Comparison of ENCODE assay signal across 8 mouse cellular contexts in the genomic region with DNA sequence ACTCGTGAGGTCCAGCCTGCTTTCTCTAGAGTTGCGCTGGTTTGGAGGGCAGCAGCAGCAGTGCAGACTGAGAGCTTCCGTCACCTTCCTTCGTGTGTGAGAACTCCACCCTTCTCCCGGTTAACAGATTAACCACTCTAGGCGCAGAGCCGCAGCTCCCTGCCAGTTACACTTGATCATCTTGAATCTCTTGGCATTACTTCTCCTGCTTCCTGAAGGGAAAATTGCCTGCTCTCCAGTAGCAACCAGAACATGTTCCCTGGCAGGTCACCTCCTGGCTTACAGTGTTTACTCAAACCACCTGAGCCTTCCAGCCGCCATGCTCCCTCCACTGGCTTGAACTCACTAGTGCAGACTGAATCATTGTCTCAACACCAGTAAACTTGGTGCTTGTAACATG.
DNase-seq lines count a peak whose midpoint lies in the region; ATAC-seq lines count a peak whose summit lies in the region.

No protein-coding gene starts in this region.

- no peak overlapping the region for H3K4me2 ChIP-seq in intestine, embryonic 14.5 days (ENCODE audit: low read length)
- peak overlapping the region; percentile 12; the same call in 1 of the 2 replicates for H3K4me2 ChIP-seq in lung, embryonic 15.5 days

- no peak overlapping the region for H3K4me3 ChIP-seq in intestine, embryonic 14.5 days (ENCODE audit: low read depth, low read length)
- no peak overlapping the region for H3K4me3 ChIP-seq in lung, embryonic 15.5 days

- no peaks in the 10 kb centered on the region for H3K36me3 ChIP-seq in intestine, embryonic 14.5 days (ENCODE audit: control insufficient read depth, insufficient read depth, low read length)
- H3K36me3 ChIP-seq in lung, embryonic 15.5 days: no peaks in the 10 kb centered on the region

- no peak overlapping the region for H3K9ac ChIP-seq in intestine, embryonic 14.5 days (ENCODE audit: low read length)
- H3K9ac ChIP-seq in lung, embryonic 15.5 days: no peak overlapping the region

- H3K4me1 ChIP-seq in intestine, embryonic 14.5 days (replicated peaks; ENCODE audit: control insufficient read depth, insufficient read depth, low read length): peaks cover 30% of the 10 kb centered on the region
- peaks cover 40% of the 10 kb centered on the region for H3K4me1 ChIP-seq in lung, embryonic 15.5 days

- WGBS in intestine, embryonic 14.5 days: 28% methylated on average over 8 of the region's 8 CpGs
- 46% methylated on average over 8 of the region's 8 CpGs for WGBS in lung, embryonic 15.5 days

- H3K9me3 ChIP-seq in intestine, embryonic 14.5 days (ENCODE audit: control insufficient read depth, low read length): no peaks in the 10 kb centered on the region
- H3K9me3 ChIP-seq in lung, embryonic 15.5 days: no peaks in the 10 kb centered on the region

- peak; percentile 21 to 41 for DNase-seq in lung, adult 18-20 months
- no peak for DNase-seq in lung, postnatal 4 days
- no peak for DNase-seq in intestine, embryonic 14.5 days (ENCODE audit: low spot score)
- peak; percentile 39 for DNase-seq in yolk sac, embryonic 10.5 days (ENCODE audit: low spot score)
- DNase-seq in gastrocnemius, postnatal 4 days (ENCODE audit: low spot score in 2 of 2): no peak

- no peak overlapping the region for H3K27ac ChIP-seq in intestine, embryonic 14.5 days (ENCODE audit: low read depth)
- peak overlapping the region; percentile 16; the same call in 1 of the 2 replicates for H3K27ac ChIP-seq in lung, embryonic 15.5 days

- no peaks in the 10 kb centered on the region for H3K27me3 ChIP-seq in intestine, embryonic 14.5 days (replicated peaks; ENCODE audit: control insufficient read depth, insufficient read depth, low read length)
- no peaks in the 10 kb centered on the region for H3K27me3 ChIP-seq in lung, embryonic 15.5 days

- peak; percentile 13; the same call in 1 of the 2 replicates for ATAC-seq in intestine, embryonic 14.5 days (replicated peaks; ENCODE audit: low FRiP score, low TSS enrichment, low read depth)
- ATAC-seq in lung, embryonic 15.5 days (ENCODE audit: borderline replicate concordance, extremely low read depth, low FRiP score, low TSS enrichment): no peak
- ATAC-seq in megakaryocyte, adult 5-6 weeks (ENCODE audit: poor library complexity, severe bottlenecking): no peak
- no peak for ATAC-seq in erythroblast, adult 5-6 weeks (replicated peaks; ENCODE audit: low FRiP score, poor library complexity, severe bottlenecking)

Comparison
In these comparisons a context has a peak if more than half of its experiments do, and no peak if none do; other contexts are left out.
1. DNase-seq: peak in lung, adult 18-20 months (2 of 2) and yolk sac, embryonic 10.5 days (single experiment); none in lung, postnatal 4 days (0 of 2), intestine, embryonic 14.5 days (single experiment) and gastrocnemius, postnatal 4 days (0 of 2).